8 mouse cellular contexts compared by ENCODE assay signal in the genomic region with DNA sequence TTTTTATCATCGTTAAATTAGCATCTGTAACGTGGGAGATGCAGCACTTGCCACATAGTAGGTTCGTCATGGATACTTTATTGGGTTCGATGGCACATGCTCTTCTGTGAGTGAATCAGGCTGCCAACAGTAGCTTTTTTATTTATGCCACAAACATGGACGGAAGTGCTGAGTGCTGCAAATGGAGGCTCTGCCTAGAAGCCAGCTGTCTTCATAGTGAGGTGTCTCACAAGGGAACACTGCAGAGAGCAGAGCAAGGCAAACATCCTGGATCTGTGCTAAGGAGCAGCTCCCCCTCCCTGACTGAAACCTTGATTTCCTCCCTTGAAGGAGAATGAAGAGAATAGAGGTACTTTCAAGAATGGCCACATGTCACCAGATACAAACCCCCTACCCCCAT.
DNase-seq lines count a peak whose midpoint lies in the region; ATAC-seq and TF ChIP-seq lines count a peak whose summit lies in the region.

No protein-coding gene starts in this region.

- no peak overlapping the region for H3K4me2 ChIP-seq in heart, postnatal 0 days (ENCODE audit: low read depth, low read length)
- H3K4me2 ChIP-seq in embryonic facial prominence, embryonic 11.5 days (ENCODE audit: low read depth, low read length) = no peak overlapping the region; the same call in 1 of the 2 replicates
- H3K4me2 ChIP-seq in forebrain, embryonic 16.5 days (ENCODE audit: low read length) = peak overlapping the region; percentile 26
- H3K4me2 ChIP-seq in liver, embryonic 12.5 days = no peak overlapping the region

- 0 out of 2 replicates have a peak, but pooled peaks cover 2% of the 10 kb centered on the region for H3K79me2 ChIP-seq in heart, adult 2 months (replicated peaks; ENCODE audit: control insufficient read depth, insufficient read depth, low read length)

- TF ChIP-seq POLR2A in heart, adult 2 months (IDR thresholded peaks at IDR 0.05; ENCODE audit: insufficient read depth, low read depth, low read length) = no peak

- no peaks in the 10 kb centered on the region for H3K36me3 ChIP-seq in heart, postnatal 0 days (replicated peaks; ENCODE audit: control insufficient read depth, insufficient read depth, low read length)
- H3K36me3 ChIP-seq in heart, adult 2 months (ENCODE audit: control insufficient read depth, insufficient read depth, low read length) = no peaks in the 10 kb centered on the region
- no peaks in the 10 kb centered on the region for H3K36me3 ChIP-seq in embryonic facial prominence, embryonic 11.5 days (replicated peaks; ENCODE audit: control insufficient read depth, insufficient read depth, low read depth, low read length)
- H3K36me3 ChIP-seq in forebrain, embryonic 16.5 days (ENCODE audit: control insufficient read depth, insufficient read depth) = no peaks in the 10 kb centered on the region
- no peaks in the 10 kb centered on the region for H3K36me3 ChIP-seq in liver, embryonic 12.5 days

- H3K9me3 ChIP-seq in heart, postnatal 0 days (replicated peaks; ENCODE audit: control insufficient read depth, low read length) = no peaks in the 10 kb centered on the region
- no peaks in the 10 kb centered on the region for H3K9me3 ChIP-seq in embryonic facial prominence, embryonic 11.5 days (replicated peaks; ENCODE audit: control insufficient read depth, low read length)
- no peaks in the 10 kb centered on the region for H3K9me3 ChIP-seq in forebrain, embryonic 16.5 days (ENCODE audit: control insufficient read depth, low read length)
- no peaks in the 10 kb centered on the region for H3K9me3 ChIP-seq in liver, embryonic 12.5 days (replicated peaks)

- peak; percentile 44 for DNase-seq in heart, postnatal 0 days (ENCODE audit: low spot score)
- DNase-seq in heart, adult 2 months = no peak
- DNase-seq in embryonic facial prominence, embryonic 11.5 days (ENCODE audit: low spot score) = no peak
- DNase-seq in lung, postnatal 10 days = peak; percentile 40

- TF ChIP-seq EP300 in heart, postnatal 0 days (IDR thresholded peaks at IDR 0.05; ENCODE audit: low read depth) = no peak
- TF ChIP-seq EP300 in heart, adult 2 months (IDR thresholded peaks at IDR 0.05; ENCODE audit: insufficient read depth, low read depth, low read length) = no peak

- no peak for TF ChIP-seq CTCF in heart, postnatal 0 days (IDR thresholded peaks at IDR 0.05; ENCODE audit: low read depth)
- no peak for TF ChIP-seq CTCF in heart, adult 2 months (IDR thresholded peaks at IDR 0.05)

- 0 out of 2 replicates have a peak overlapping the region, but pooled peaks have one; percentile 4 for H3K27ac ChIP-seq in heart, postnatal 0 days (ENCODE audit: low read depth)
- H3K27ac ChIP-seq in heart, adult 2 months = no peak overlapping the region
- H3K27ac ChIP-seq in embryonic facial prominence, embryonic 11.5 days (replicated peaks; ENCODE audit: low read depth, low read length) = peak overlapping the region; percentile 61
- H3K27ac ChIP-seq in forebrain, embryonic 16.5 days (ENCODE audit: low read length) = no peak overlapping the region
- H3K27ac ChIP-seq in liver, embryonic 12.5 days = no peak overlapping the region

- H3K4me1 ChIP-seq in heart, postnatal 0 days (ENCODE audit: control insufficient read depth, insufficient read depth) = peaks cover 40% of the 10 kb centered on the region
- H3K4me1 ChIP-seq in heart, adult 2 months (ENCODE audit: control insufficient read depth, insufficient read depth, low read length) = peaks cover 5% of the 10 kb centered on the region
- peaks cover 6% of the 10 kb centered on the region; the same call in 1 of the 2 replicates for H3K4me1 ChIP-seq in embryonic facial prominence, embryonic 11.5 days (ENCODE audit: control insufficient read depth, insufficient read depth, low read length)
- peaks cover 2% of the 10 kb centered on the region; the same call in 1 of the 2 replicates for H3K4me1 ChIP-seq in forebrain, embryonic 16.5 days (replicated peaks; ENCODE audit: control insufficient read depth, insufficient read depth, low read length)
- H3K4me1 ChIP-seq in liver, embryonic 12.5 days = no peaks in the 10 kb centered on the region

- no peak overlapping the region for H3K9ac ChIP-seq in heart, postnatal 0 days (replicated peaks; ENCODE audit: low read depth, low read length)
- no peak overlapping the region for H3K9ac ChIP-seq in heart, adult 2 months (ENCODE audit: low read depth, low read length)
- H3K9ac ChIP-seq in embryonic facial prominence, embryonic 11.5 days (replicated peaks; ENCODE audit: low read length) = 0 out of 2 replicates have a peak overlapping the region, but pooled peaks have one; percentile 10
- no peak overlapping the region for H3K9ac ChIP-seq in forebrain, embryonic 16.5 days (replicated peaks; ENCODE audit: low read depth, low read length)
- no peak overlapping the region for H3K9ac ChIP-seq in liver, embryonic 12.5 days

- intact Hi-C loops in heart, adult 2 months (cut with DNase I) = no loop called here

- 66% methylated on average over 5 of the region's 5 CpGs for WGBS in heart, postnatal 0 days
- 61% methylated on average over 5 of the region's 5 CpGs for WGBS in heart, adult 2 months
- 56% methylated on average over 5 of the region's 5 CpGs for WGBS in embryonic facial prominence, embryonic 11.5 days
- 48% methylated on average over 5 of the region's 5 CpGs for WGBS in forebrain, embryonic 16.5 days
- 52% methylated on average over 5 of the region's 5 CpGs for WGBS in liver, embryonic 12.5 days (ENCODE audit: insufficient replicate concordance)

- no peaks in the 10 kb centered on the region for H3K27me3 ChIP-seq in heart, postnatal 0 days (ENCODE audit: control insufficient read depth, insufficient read depth, low read length)
- H3K27me3 ChIP-seq in heart, adult 2 months (ENCODE audit: control insufficient read depth, insufficient read depth, low read length) = no peaks in the 10 kb centered on the region
- H3K27me3 ChIP-seq in embryonic facial prominence, embryonic 11.5 days (ENCODE audit: control insufficient read depth, insufficient read depth, low read length) = no peaks in the 10 kb centered on the region
- H3K27me3 ChIP-seq in forebrain, embryonic 16.5 days (replicated peaks; ENCODE audit: control insufficient read depth, insufficient read depth, low read length) = no peaks in the 10 kb centered on the region
- no peaks in the 10 kb centered on the region for H3K27me3 ChIP-seq in liver, embryonic 12.5 days (replicated peaks)

- H3K4me3 ChIP-seq in heart, postnatal 0 days (ENCODE audit: low read depth, low read length) = no peak overlapping the region
- no peak overlapping the region for H3K4me3 ChIP-seq in heart, adult 2 months
- no peak overlapping the region for H3K4me3 ChIP-seq in embryonic facial prominence, embryonic 11.5 days (ENCODE audit: low read depth, low read length)
- H3K4me3 ChIP-seq in forebrain, embryonic 16.5 days (replicated peaks; ENCODE audit: low read length) = no peak overlapping the region
- H3K4me3 ChIP-seq in liver, embryonic 12.5 days = no peak overlapping the region

- no peak for ATAC-seq in heart, postnatal 0 days (ENCODE audit: insufficient read depth, low read depth)
- peak; percentile 54; the same call in 1 of the 2 replicates for ATAC-seq in embryonic facial prominence, embryonic 11.5 days (replicated peaks; ENCODE audit: insufficient number of reproducible peaks, low FRiP score, low TSS enrichment, low read depth)
- ATAC-seq in forebrain, embryonic 16.5 days = peak; percentile 58
- ATAC-seq in CD4-positive, CD25-positive, alpha-beta regulatory T cell, adult 4 months = no peak
- ATAC-seq in cerebellum, adult (ENCODE audit: insufficient number of reproducible peaks, low FRiP score, low TSS enrichment) = no peak
- no peak for ATAC-seq in liver, embryonic 12.5 days

Comparison
In these comparisons a context has a peak if more than half of its experiments do, and no peak if none do; other contexts are left out.
1. DNase-seq: peak in heart, postnatal 0 days (single experiment) and lung, postnatal 10 days (single experiment); none in heart, adult 2 months (0 of 2) and embryonic facial prominence, embryonic 11.5 days (single experiment).
2. H3K27ac ChIP-seq: peak in heart, postnatal 0 days (single experiment) and embryonic facial prominence, embryonic 11.5 days (single experiment); none in heart, adult 2 months (single experiment), forebrain, embryonic 16.5 days (single experiment) and liver, embryonic 12.5 days (single experiment).
3. ATAC-seq: peak in embryonic facial prominence, embryonic 11.5 days (single experiment) and forebrain, embryonic 16.5 days (single experiment); none in heart, postnatal 0 days (single experiment), CD4-positive, CD25-positive, alpha-beta regulatory T cell, adult 4 months (single experiment), cerebellum, adult (single experiment) and liver, embryonic 12.5 days (single experiment).